Mouse (Mus musculus): ENCODE data around the gene Kalrn.

The Kalrn gene

DNA sequence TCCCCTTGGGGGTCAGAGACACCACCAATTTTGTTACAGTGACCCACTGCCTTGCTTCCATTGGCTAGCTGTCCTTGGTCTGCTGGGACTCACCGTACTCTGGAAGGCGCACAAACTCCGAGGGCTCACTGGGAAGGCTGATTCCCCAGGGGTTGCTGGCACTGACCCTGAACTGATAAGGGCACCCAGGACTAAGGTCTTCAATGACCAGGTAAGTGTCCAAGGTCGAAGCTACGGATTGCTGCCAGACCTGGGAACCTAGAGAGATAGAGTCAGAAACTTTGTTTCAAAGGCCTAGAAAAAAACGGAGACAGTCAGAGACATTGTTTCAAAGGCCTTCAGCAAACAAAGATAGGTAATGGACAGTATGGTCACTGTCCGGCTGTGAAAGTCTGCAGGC, 586.3 kb downstream of the Kalrn start:
- DNase-seq (ENCODE audit: low spot score in 2 of 2) = no peak

DNA sequence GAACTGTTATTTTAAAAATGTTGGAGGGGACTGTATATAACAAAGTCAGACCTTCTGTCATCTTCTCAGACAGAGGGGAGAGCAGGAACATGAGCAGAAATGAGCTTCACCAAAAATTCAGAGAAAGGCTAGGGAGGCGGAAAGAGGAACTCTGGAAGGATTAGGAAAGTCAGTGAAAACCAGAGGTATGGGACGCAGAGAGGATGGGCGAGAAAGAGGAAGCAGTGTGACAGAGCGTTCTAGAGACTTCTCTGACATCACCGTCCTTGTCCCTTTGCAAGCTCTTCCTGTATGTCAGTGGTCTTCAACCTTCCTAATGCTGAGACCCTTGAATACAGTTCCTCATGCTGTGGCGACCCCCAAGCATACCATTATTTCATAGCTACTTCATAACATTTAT, 588.0 kb downstream of the Kalrn start:
- DNase-seq (ENCODE audit: low spot score in 2 of 2) = no peak

DNA sequence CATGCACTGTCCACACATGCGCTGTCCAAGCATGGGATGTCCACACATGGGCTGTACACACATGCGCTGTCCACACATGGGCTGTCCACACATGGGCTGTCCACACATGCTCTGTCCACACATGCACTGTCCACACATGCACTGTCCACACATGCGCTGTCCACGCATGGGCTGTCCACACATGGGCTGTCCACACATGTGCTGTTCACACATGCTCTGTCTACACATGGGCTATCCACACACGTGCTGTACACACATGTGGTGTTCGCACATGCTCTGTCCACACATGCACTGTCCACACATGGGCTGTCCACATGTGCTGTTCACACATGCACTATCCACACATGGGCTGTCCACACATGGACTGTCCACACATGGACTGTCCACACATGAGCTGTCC, 589.6 kb downstream of the Kalrn start:
- DNase-seq (ENCODE audit: low spot score in 2 of 2) = no peak

- DNase-seq (ENCODE audit: low spot score in 2 of 2) = no peak
Measured at GRCm38 (mm10) chr16:33979855-33980254, 593.5 kb downstream of the Kalrn start.

GRCm38 (mm10) chr16:33967283-33967640, 606.1 kb downstream of the Kalrn start:
- DNase-seq (ENCODE audit: low spot score in 2 of 2) = no peak

- DNase-seq (ENCODE audit: low spot score in 2 of 2) = peak; percentile 84 to 89
Measured at GRCm38 (mm10) chr16:33966538-33967282, 606.6 kb downstream of the Kalrn start, which contains the start of gene Umps. Gene Umps (minus strand): TSS chr16:33967038.

- no peak for DNase-seq (ENCODE audit: low spot score in 2 of 2)
Measured at GRCm38 (mm10) chr16:33965878-33966537, 607.3 kb downstream of the Kalrn start.

DNA sequence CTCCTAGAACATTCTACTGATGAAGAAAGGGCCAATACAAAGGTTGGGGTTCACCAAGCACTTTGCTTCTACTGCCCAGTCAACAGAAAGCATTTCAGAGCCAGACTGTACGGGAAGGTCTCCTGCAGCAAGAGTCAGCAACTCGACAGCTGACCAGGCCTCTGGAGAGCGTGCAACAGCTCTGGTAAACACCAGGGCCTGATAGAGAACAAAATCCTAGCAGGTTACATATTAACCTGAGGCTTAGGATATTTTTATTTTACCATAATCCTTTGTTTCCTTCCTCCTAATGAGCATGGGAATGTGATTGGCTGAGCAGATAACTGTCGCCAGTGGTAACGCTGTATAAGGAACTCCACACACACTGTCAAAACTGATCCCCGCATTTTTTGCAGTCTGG, 609.8 kb downstream of the Kalrn start:
- no peak for DNase-seq (ENCODE audit: low spot score in 2 of 2)

DNA sequence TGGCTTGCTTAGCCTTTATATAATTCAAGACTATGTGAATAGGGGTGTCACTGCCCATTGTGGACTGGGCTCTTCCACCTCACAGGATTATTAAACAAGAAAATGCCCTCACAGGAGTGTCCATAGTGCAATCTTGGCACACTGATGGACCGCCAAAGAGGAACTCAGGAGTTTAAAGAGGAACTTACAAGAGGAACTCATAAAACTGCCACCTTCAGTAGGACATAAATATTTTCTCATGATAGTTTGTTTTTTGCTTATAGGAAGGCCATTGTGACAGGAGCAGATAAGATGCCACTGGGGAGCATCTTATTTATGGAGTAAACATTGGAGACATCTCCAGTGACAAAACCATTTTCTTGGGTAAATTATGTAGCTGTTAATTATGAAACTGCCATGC, 618.5 kb downstream of the Kalrn start:
- DNase-seq (ENCODE audit: low spot score in 2 of 2) = no peak

DNA sequence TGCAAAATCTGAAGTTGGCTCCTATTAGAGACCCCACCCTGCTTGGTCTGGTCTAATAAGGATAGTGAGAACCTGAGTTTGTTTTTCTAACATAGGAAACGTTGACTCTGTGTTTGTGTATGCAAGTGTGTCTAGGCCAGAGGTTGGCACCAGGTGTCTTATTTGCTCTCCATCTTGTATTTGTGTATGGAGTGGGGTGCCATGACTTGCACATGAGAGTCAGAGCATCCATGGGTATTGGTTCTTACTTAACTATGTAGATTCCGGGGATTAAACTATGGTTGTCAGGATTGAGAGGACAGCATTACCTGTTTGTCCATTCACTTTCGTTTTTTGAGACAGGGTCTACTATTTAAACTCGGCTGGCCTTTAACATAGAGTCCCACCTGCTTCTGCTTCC, 620.3 kb downstream of the Kalrn start:
- DNase-seq (ENCODE audit: low spot score in 2 of 2) = no peak

DNA sequence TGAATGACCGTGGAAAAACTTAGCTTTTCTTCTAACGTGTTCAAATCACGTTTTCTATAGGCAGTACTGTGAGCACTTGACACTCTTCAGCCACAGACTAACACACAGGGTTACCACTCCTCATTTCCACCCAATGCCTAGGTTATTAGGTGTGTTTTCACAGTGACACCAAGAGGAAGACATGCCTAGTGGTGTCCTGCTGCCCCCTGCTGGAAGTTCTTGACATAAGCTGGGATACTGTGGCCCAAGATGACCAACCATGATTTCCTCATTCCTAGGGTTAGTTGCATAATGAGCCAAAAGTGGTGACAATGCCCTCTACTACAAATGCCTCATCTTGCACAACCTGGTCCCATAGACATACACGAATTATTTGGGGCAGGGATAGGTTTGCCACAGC, 622.5 kb downstream of the Kalrn start:
- peak; percentile 35 to 79 for DNase-seq (ENCODE audit: low spot score in 2 of 2)

GRCm38 (mm10) chr16:33950386-33950785, 622.9 kb downstream of the Kalrn start:
- no peak for DNase-seq (ENCODE audit: low spot score in 2 of 2)

- DNase-seq (ENCODE audit: low spot score in 2 of 2) = no peak
Measured at GRCm38 (mm10) chr16:33947664-33948571, 625.4 kb downstream of the Kalrn start.

DNA sequence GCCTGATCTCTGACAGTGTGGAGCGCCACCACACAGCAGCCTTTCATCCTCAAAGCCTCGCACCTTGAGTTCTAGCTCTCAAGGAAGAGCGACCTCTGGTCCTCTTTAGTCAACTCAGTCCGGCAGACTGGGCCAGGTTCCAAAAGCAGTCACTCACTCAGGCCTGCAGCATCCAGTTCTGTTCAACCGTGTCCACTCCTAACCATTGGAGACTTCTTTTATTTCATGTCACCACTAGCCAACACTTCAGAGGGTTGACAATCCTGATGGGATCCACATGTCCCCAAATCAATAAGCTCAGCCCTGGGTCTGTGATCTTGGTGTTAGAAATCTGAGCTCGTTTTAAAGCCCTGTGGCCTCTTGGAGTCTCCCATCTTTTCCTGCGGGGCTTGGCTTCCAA, 627.3 kb downstream of the Kalrn start:
- DNase-seq (ENCODE audit: low spot score in 2 of 2) = no peak

DNA sequence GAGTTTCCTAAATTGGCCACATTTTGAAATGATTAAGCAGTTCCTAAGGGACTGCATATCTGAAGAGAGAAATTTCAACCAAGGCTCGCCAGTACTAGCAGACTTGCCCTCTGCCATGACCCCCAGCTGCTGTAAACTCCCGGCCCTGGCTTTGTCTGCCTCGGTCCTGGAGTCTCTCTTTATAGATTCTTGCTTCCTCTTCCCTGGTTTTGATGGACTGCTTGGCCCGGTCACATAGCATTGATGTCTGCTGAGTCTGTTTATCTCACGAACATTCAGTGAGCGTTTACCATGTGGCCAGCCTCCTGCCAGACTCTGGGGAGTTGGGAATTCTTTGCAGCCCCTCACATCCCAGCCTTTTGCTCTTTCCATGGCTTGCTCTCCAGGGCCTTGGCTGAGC, 628.6 kb downstream of the Kalrn start:
- no peak for DNase-seq (ENCODE audit: low spot score in 2 of 2)

- DNase-seq (ENCODE audit: low spot score in 2 of 2) = no peak
Measured at GRCm38 (mm10) chr16:33944126-33944525, 629.2 kb downstream of the Kalrn start.

DNA sequence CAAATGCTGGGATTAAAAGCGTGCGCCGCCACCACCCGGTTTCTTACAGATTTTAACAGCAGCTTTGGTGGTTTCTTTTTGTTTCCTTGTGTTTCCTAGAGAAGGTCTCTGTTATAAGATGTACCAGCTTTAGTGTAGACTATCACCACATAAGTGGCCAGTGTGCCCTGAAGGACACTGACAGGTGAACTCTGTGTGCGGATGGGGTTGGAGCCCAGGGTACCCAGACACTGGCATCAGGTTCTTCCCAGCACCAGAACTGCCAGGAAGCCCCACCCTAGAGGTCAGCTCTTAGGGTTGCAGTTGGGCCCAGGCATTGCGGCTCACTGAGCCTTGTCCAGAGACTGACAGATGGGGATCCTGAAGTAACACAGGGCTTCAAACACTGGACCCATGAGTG, 629.9 kb downstream of the Kalrn start:
- no peak for DNase-seq (ENCODE audit: low spot score in 2 of 2)

DNA sequence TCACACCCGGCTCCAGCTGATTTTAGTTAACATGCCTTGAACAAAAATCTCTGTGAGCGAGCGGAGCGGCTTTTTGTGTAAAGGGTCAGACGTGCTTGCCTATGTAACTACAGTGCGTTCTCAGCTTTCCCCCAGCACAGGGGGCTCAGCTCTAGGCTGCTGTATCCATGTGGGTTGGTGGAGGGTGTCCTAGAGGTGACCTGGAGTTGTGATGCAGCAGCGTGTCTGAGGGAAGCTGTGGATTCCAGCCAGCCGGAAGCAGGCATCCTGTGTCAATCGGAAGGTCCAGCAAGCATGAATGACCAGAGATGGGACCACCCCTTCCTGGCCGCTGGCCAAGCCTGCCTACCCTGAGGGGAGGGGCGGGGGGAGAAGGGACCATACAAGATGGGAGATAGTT, 631.0 kb downstream of the Kalrn start:
- no peak for DNase-seq (ENCODE audit: low spot score in 2 of 2)

- no peak for DNase-seq (ENCODE audit: low spot score in 2 of 2)
Measured at GRCm38 (mm10) chr16:33941271-33941781, 632.0 kb downstream of the Kalrn start.

- no peak for DNase-seq (ENCODE audit: low spot score in 2 of 2)
Measured at GRCm38 (mm10) chr16:33940095-33940494, 633.2 kb downstream of the Kalrn start.

DNA sequence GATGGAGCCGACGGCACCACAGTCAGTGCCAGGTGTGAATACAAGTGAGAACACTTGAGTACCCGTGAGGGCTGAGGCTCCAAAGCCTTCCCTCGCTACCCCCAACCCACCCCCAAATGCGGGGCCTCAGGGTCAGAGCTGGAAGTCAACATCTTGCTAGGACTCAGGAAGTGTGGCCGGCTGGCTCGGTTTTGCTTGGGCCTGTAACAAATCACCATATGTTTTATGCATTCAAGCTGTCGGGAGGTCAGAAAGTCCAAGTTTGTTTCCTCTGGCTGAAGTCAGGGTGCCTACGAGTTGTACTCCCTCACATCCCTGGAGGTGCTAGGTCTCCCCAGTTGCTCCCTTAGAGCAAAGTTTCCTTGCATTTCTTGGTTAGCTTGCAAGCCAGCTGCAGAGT, 633.7 kb downstream of the Kalrn start:
- no peak for DNase-seq (ENCODE audit: low spot score in 2 of 2)

DNA sequence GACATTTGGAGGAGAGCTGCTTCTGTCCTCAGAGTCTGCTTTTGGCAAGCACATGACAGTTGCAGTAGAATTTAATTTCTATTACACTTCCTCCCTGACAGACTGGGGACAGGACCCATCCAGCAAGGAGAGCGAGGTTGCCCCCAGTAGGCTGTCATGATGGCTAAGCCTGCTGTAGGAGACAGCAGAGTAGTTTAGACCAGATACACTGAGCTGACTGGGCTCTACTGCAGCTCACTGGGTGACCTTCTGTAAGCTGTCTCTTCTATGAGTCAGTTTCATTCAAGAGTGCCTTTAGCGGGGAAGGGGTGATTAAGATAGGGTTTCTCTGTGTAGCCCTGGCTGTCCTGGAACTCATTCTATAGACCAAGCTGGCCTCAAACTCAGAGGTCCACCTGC, 634.2 kb downstream of the Kalrn start:
- DNase-seq (ENCODE audit: low spot score in 2 of 2) = no peak

Measured in thymus, postnatal 10 days (tissue).